Mouse (Mus musculus) fibroblast of lung, adult 2 months (primary cell): Measurements from ENCODE around the gene Bmf.

Experiments used
- DNase-seq: peaks from one replicate; pipeline ENCODE4 v3.0.0-alpha.2; 2011; ENCODE audit warnings: low read depth

Gene Bmf

DNA sequence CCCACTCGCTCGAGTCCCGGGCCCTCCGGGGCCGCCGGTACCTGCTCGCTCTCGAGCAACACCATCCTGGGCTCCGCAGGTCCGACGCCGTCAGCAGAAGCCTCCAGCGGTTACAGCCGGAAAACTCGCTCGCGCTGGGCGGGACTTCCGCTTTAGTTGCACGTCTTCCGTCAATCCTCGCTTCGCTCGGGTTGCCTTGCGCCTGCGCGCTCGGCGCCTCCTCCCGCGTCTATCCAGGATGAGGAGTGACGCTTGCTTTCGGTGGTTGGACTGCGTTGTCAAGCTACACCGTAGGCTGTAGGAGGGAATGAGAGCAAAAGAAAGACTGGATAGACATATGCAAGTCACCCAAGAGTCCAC is 70.0 kb downstream of the Bmf start, which contains the start of gene Srp14:
Gene Srp14, minus strand, starts transcription at position 162 of the 360 bp plus-strand sequence.
- DNase-seq, result peak; percentile 90

DNA sequence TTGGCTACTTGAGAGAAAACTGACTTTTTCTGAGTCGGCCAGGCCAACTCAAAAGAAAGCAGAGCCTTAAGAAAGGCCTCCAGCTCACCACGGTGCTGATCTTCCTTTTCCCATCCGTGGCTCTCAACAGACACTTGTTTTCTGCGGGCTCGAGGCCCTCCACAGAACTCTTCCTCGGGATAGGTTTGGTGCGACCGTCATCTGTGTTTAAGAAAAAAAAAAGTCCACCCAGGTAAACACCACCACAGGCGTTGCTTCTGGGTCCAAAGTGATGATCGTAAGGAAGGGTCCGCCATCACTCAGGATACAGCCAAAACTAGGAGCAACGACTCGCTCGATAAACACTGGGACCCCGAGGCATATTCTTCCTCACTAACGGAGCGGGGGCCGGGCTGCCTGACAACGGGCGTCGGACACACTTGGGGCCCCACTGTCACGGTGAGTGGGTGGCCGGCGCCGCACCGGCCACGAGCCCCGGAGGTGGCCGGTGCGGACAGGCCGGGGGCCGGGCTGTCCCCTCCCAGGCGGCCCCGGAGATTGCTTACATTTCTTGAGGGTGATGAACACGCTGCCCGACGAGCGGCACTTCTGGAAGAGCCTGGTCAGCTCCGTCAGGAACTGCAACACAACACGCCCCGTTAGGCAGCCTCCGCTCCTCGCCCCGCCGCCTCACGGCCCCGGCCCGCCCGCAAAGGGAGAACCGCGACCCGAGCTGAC is 70.5 kb downstream of the Bmf start:
- DNase-seq, result no peak
